Mouse (Mus musculus): ENCODE results near the gene Nck1. TPM values are rescaled to one million over a fixed set of nuclear protein-coding genes. Genes with fewer than 3 reads are reported as not detected.

Gene Nck1
- polyA plus RNA-seq, 1 experiment from 2014 or later: 62.8 TPM

GRCm38 (mm10) chr9:100546594-100546910, 618 bp upstream of the Nck1 start:
- H3K36me3 ChIP-seq (ENCODE audit: control insufficient read depth, insufficient read depth, low read length): no peaks in the 10 kb centered on the region
- H3K4me2 ChIP-seq (ENCODE audit: low read depth, low read length): peak overlapping the region; percentile 75
- H3K27ac ChIP-seq (ENCODE audit: low read depth, low read length): peak overlapping the region; percentile 89
- peak; percentile 50; the same call in 1 of the 2 replicates for ATAC-seq (ENCODE audit: low read depth)
- 9% methylated on average over 9 of the region's 9 CpGs for whole genome bisulfite sequencing
- H3K4me1 ChIP-seq (ENCODE audit: control insufficient read depth, insufficient read depth, low read length): peaks cover 14% of the 10 kb centered on the region; the same call in 1 of the 2 replicates
- H3K9ac ChIP-seq (replicated peaks; ENCODE audit: low read depth, low read length): peak overlapping the region; percentile 67
- H3K4me3 ChIP-seq (ENCODE audit: low read depth, low read length): peak overlapping the region; percentile 96
- H3K9me3 ChIP-seq (ENCODE audit: control insufficient read depth, low read length): peaks cover 4% of the 10 kb centered on the region; the same call in 1 of the 2 replicates
- H3K27me3 ChIP-seq (ENCODE audit: control insufficient read depth, insufficient read depth, low read length): no peaks in the 10 kb centered on the region; the same call in 1 of the 2 replicates

GRCm38 (mm10) chr9:100544948-100545714, 803 bp downstream of the Nck1 start:
- H3K9me3 ChIP-seq (ENCODE audit: control insufficient read depth, low read length): peaks cover 4% of the 10 kb centered on the region; the same call in 1 of the 2 replicates
- under 1% methylated on average over 37 of the region's 38 CpGs for WGBS
- H3K27ac ChIP-seq (ENCODE audit: low read depth, low read length): peak overlapping the region; percentile 89
- H3K4me1 ChIP-seq (ENCODE audit: control insufficient read depth, insufficient read depth, low read length): peaks cover 14% of the 10 kb centered on the region; the same call in 1 of the 2 replicates
- H3K36me3 ChIP-seq (ENCODE audit: control insufficient read depth, insufficient read depth, low read length): no peaks in the 10 kb centered on the region
- no peak; the same call in 1 of the 2 replicates for ATAC-seq (ENCODE audit: low read depth)
- H3K27me3 ChIP-seq (ENCODE audit: control insufficient read depth, insufficient read depth, low read length): no peaks in the 10 kb centered on the region; the same call in 1 of the 2 replicates
- H3K4me3 ChIP-seq (ENCODE audit: low read depth, low read length): peak overlapping the region; percentile 96
- peak overlapping the region; percentile 89 for H3K9ac ChIP-seq (replicated peaks; ENCODE audit: low read depth, low read length)
- peak overlapping the region; percentile 59 for H3K4me2 ChIP-seq (ENCODE audit: low read depth, low read length)

- H3K4me2 ChIP-seq (ENCODE audit: low read depth, low read length): no peak overlapping the region
- H3K9me3 ChIP-seq (ENCODE audit: control insufficient read depth, low read length): no peaks in the 10 kb centered on the region
- ATAC-seq (ENCODE audit: low read depth): no peak
- H3K27ac ChIP-seq (ENCODE audit: low read depth, low read length): no peak overlapping the region
- WGBS: 90% methylated on average over 2 of the region's 2 CpGs
- no peak overlapping the region for H3K4me3 ChIP-seq (ENCODE audit: low read depth, low read length)
- no peaks in the 10 kb centered on the region for H3K36me3 ChIP-seq (ENCODE audit: control insufficient read depth, insufficient read depth, low read length)
- no peak overlapping the region for H3K9ac ChIP-seq (replicated peaks; ENCODE audit: low read depth, low read length)
- no peaks in the 10 kb centered on the region for H3K27me3 ChIP-seq (ENCODE audit: control insufficient read depth, insufficient read depth, low read length)
- no peaks in the 10 kb centered on the region for H3K4me1 ChIP-seq (ENCODE audit: control insufficient read depth, insufficient read depth, low read length)
These were observed 10.2 kb downstream of the Nck1 start for GRCm38 (mm10) chr9:100535618-100536262.

GRCm38 (mm10) chr9:100534686-100535085, 11.2 kb downstream of the Nck1 start:
- no peaks in the 10 kb centered on the region for H3K9me3 ChIP-seq (ENCODE audit: control insufficient read depth, low read length)
- no peaks in the 10 kb centered on the region for H3K36me3 ChIP-seq (ENCODE audit: control insufficient read depth, insufficient read depth, low read length)
- WGBS: 97% methylated on average over 3 of the region's 3 CpGs
- no peaks in the 10 kb centered on the region for H3K27me3 ChIP-seq (ENCODE audit: control insufficient read depth, insufficient read depth, low read length)
- H3K4me1 ChIP-seq (ENCODE audit: control insufficient read depth, insufficient read depth, low read length): no peaks in the 10 kb centered on the region
- no peak overlapping the region for H3K4me2 ChIP-seq (ENCODE audit: low read depth, low read length)
- no peak overlapping the region for H3K27ac ChIP-seq (ENCODE audit: low read depth, low read length)
- no peak for ATAC-seq (ENCODE audit: low read depth)
- no peak overlapping the region for H3K9ac ChIP-seq (replicated peaks; ENCODE audit: low read depth, low read length)
- H3K4me3 ChIP-seq (ENCODE audit: low read depth, low read length): no peak overlapping the region

- H3K27me3 ChIP-seq (ENCODE audit: control insufficient read depth, insufficient read depth, low read length): no peaks in the 10 kb centered on the region
- H3K4me1 ChIP-seq (ENCODE audit: control insufficient read depth, insufficient read depth, low read length): no peaks in the 10 kb centered on the region
- H3K9me3 ChIP-seq (ENCODE audit: control insufficient read depth, low read length): no peaks in the 10 kb centered on the region
- no peak overlapping the region for H3K9ac ChIP-seq (replicated peaks; ENCODE audit: low read depth, low read length)
- WGBS: 84% methylated on average over 3 of the region's 3 CpGs
- no peak overlapping the region for H3K27ac ChIP-seq (ENCODE audit: low read depth, low read length)
- H3K4me3 ChIP-seq (ENCODE audit: low read depth, low read length): no peak overlapping the region
- ATAC-seq (ENCODE audit: low read depth): no peak
- no peak overlapping the region for H3K4me2 ChIP-seq (ENCODE audit: low read depth, low read length)
- no peaks in the 10 kb centered on the region for H3K36me3 ChIP-seq (ENCODE audit: control insufficient read depth, insufficient read depth, low read length)
These were observed 13.0 kb downstream of the Nck1 start for GRCm38 (mm10) chr9:100532847-100533505.

GRCm38 (mm10) chr9:100531296-100531695, 14.6 kb downstream of the Nck1 start:
- Histone ChIP-seq H3K27ac (ENCODE audit: low read depth, low read length) (no peak overlapping the region), H3K27me3 (ENCODE audit: control insufficient read depth, insufficient read depth, low read length) (no peaks in the 10 kb centered on the region), H3K9me3 (ENCODE audit: control insufficient read depth, low read length) (no peaks in the 10 kb centered on the region), H3K4me2 (ENCODE audit: low read depth, low read length) (no peak overlapping the region), H3K4me1 (ENCODE audit: control insufficient read depth, insufficient read depth, low read length) (no peaks in the 10 kb centered on the region), H3K9ac (replicated peaks; ENCODE audit: low read depth, low read length) (no peak overlapping the region), H3K4me3 (ENCODE audit: low read depth, low read length) (no peak overlapping the region), H3K36me3 (ENCODE audit: control insufficient read depth, insufficient read depth, low read length) (no peaks in the 10 kb centered on the region)
- WGBS: 44% methylated on average over 1 of the region's 1 CpGs
- ATAC-seq (ENCODE audit: low read depth): no peak

- H3K4me2 ChIP-seq (ENCODE audit: low read depth, low read length): no peak overlapping the region
- no peaks in the 10 kb centered on the region for H3K36me3 ChIP-seq (ENCODE audit: control insufficient read depth, insufficient read depth, low read length)
- no peaks in the 10 kb centered on the region for H3K27me3 ChIP-seq (ENCODE audit: control insufficient read depth, insufficient read depth, low read length)
- H3K9me3 ChIP-seq (ENCODE audit: control insufficient read depth, low read length): no peaks in the 10 kb centered on the region
- no peak overlapping the region for H3K27ac ChIP-seq (ENCODE audit: low read depth, low read length)
- H3K4me1 ChIP-seq (ENCODE audit: control insufficient read depth, insufficient read depth, low read length): no peaks in the 10 kb centered on the region
- no peak for ATAC-seq (ENCODE audit: low read depth)
- WGBS: 93% methylated on average over 2 of the region's 2 CpGs
- H3K4me3 ChIP-seq (ENCODE audit: low read depth, low read length): no peak overlapping the region
- H3K9ac ChIP-seq (replicated peaks; ENCODE audit: low read depth, low read length): no peak overlapping the region
These were observed 20.7 kb downstream of the Nck1 start for GRCm38 (mm10) chr9:100525225-100525624.

GRCm38 (mm10) chr9:100522029-100522428, 23.9 kb downstream of the Nck1 start:
- Histone ChIP-seq H3K9ac (replicated peaks; ENCODE audit: low read depth, low read length) (no peak overlapping the region), H3K4me3 (ENCODE audit: low read depth, low read length) (no peak overlapping the region)

GRCm38 (mm10) chr9:100520586-100520985, 25.3 kb downstream of the Nck1 start:
- H3K9me3 ChIP-seq (ENCODE audit: control insufficient read depth, low read length): no peaks in the 10 kb centered on the region
- H3K4me2 ChIP-seq (ENCODE audit: low read depth, low read length): no peak overlapping the region
- no peaks in the 10 kb centered on the region for H3K36me3 ChIP-seq (ENCODE audit: control insufficient read depth, insufficient read depth, low read length)
- no peak overlapping the region for H3K9ac ChIP-seq (replicated peaks; ENCODE audit: low read depth, low read length)
- H3K27ac ChIP-seq (ENCODE audit: low read depth, low read length): no peak overlapping the region
- ATAC-seq (ENCODE audit: low read depth): no peak
- no peak overlapping the region for H3K4me3 ChIP-seq (ENCODE audit: low read depth, low read length)
- WGBS: 1% methylated on average over 2 of the region's 2 CpGs
- no peaks in the 10 kb centered on the region for H3K27me3 ChIP-seq (ENCODE audit: control insufficient read depth, insufficient read depth, low read length)
- no peaks in the 10 kb centered on the region for H3K4me1 ChIP-seq (ENCODE audit: control insufficient read depth, insufficient read depth, low read length)

More at GRCm38 (mm10) chr9:100522029-100522428, 23.9 kb downstream of the Nck1 start:
- no peaks in the 10 kb centered on the region for H3K27me3 ChIP-seq (ENCODE audit: control insufficient read depth, insufficient read depth, low read length)
- no peaks in the 10 kb centered on the region for H3K36me3 ChIP-seq (ENCODE audit: control insufficient read depth, insufficient read depth, low read length)
- WGBS: 71% methylated on average over 2 of the region's 2 CpGs
- ATAC-seq (ENCODE audit: low read depth): no peak
- H3K9me3 ChIP-seq (ENCODE audit: control insufficient read depth, low read length): no peaks in the 10 kb centered on the region
- H3K4me2 ChIP-seq (ENCODE audit: low read depth, low read length): no peak overlapping the region
- H3K27ac ChIP-seq (ENCODE audit: low read depth, low read length): no peak overlapping the region
- H3K4me1 ChIP-seq (ENCODE audit: control insufficient read depth, insufficient read depth, low read length): no peaks in the 10 kb centered on the region

All from neural tube, embryonic 14.5 days (tissue).